Mouse (Mus musculus) embryonic facial prominence, embryonic 14.5 days (tissue): ENCODE measurements at regions not wholly inside any gene's neighbourhood (a gene's known extent, or its start where the extent isn't known, plus 50 kb on each side); places are given as distances from the start of the nearest gene placed in this dataset.
A peak's percentile ranks its signal among the peaks of the same experiment; 100 is the strongest.

Experiments
- ATAC-seq: fragments of 200-750 bp; cut with Nextera tagmentation; 2 replicates; pipeline ENCODE4 v1.8.0; 2017; ENCODE audit warnings: low read depth, moderate number of reproducible peaks, moderate TSS enrichment
- DNase-seq: peaks from one replicate; pipeline ENCODE4 v3.0.0-alpha.2; 2015; ENCODE audit warnings: low spot score
- H3K27ac ChIP-seq: fragments of 300-500 bp; sonication (generic); replicated peaks from 2 replicates; pipeline ENCODE4 v1.5.1; 2014; ENCODE audit warnings: low read depth, mild to moderate bottlenecking, low read length, moderate library complexity
- H3K27me3 ChIP-seq: fragments of 300-500 bp; sonication (generic); replicated peaks from 2 replicates; pipeline ENCODE4 v1.6.1; 2014; ENCODE audit warnings: low read length; ENCODE audit not compliant: control insufficient read depth, insufficient read depth
- H3K36me3 ChIP-seq: fragments of 300-500 bp; sonication (generic); 2 replicates; pipeline ENCODE4 v1.6.1; 2014; ENCODE audit warnings: low read length, mixed read lengths; ENCODE audit not compliant: control insufficient read depth, insufficient read depth
- H3K4me1 ChIP-seq: fragments of 300-500 bp; sonication (generic); 2 replicates; pipeline ENCODE4 v1.6.1; 2014; ENCODE audit warnings: antibody characterized with exemption, low read length; ENCODE audit not compliant: control insufficient read depth, insufficient read depth
- H3K4me2 ChIP-seq: fragments of 300-500 bp; sonication (generic); 2 replicates; pipeline ENCODE4 v1.6.1; 2014; ENCODE audit warnings: low read depth, mild to moderate bottlenecking, low read length, moderate library complexity, mixed read lengths
- H3K4me3 ChIP-seq: fragments of 300-500 bp; sonication (generic); 2 replicates; pipeline ENCODE4 v1.5.1; 2014; ENCODE audit warnings: low read depth, mild to moderate bottlenecking, low read length
- H3K9ac ChIP-seq: fragments of 300-500 bp; sonication (generic); 2 replicates; pipeline ENCODE4 v1.6.1; 2014; ENCODE audit warnings: low read depth, mild to moderate bottlenecking, low read length, moderate library complexity, mixed read lengths
- H3K9me3 ChIP-seq: fragments of 300-500 bp; sonication (generic); 2 replicates; pipeline ENCODE4 v1.6.1; 2016; ENCODE audit warnings: low read length; ENCODE audit not compliant: control insufficient read depth
- WGBS: fragments of 180-500 bp; shearing (Covaris S2); extraction: QIAGEN DNeasy Blood & Tissue Kit; methylation state at CpG from one replicate; pipeline ENCODE4 v1.1.7; 2014; 5-methylcytosine and 5-hydroxymethylcytosine counted together

GRCm38 (mm10) chr4:100037868-100038267 lies 57.7 kb upstream of the Ror1 start:
- no peaks in the 10 kb centered on the region for H3K27me3 ChIP-seq
- no peak overlapping the region for H3K9ac ChIP-seq
- H3K4me1 ChIP-seq, result peaks cover 13% of the 10 kb centered on the region
- ATAC-seq, result no peak
- no peak overlapping the region for H3K4me2 ChIP-seq
- H3K36me3 ChIP-seq, result no peaks in the 10 kb centered on the region
- WGBS, result 68% methylated on average over 3 of the region's 3 CpGs
- H3K27ac ChIP-seq, result no peak overlapping the region
- no peak for DNase-seq
- no peaks in the 10 kb centered on the region for H3K9me3 ChIP-seq
- no peak overlapping the region for H3K4me3 ChIP-seq

- Histone ChIP-seq H3K27me3 (no peaks in the 10 kb centered on the region), H3K9me3 (no peaks in the 10 kb centered on the region), H3K36me3 (no peaks in the 10 kb centered on the region), H3K4me3 (no peak overlapping the region), H3K9ac (no peak overlapping the region), H3K4me2 (no peak overlapping the region), H3K4me1 (peaks cover 13% of the 10 kb centered on the region), H3K27ac (no peak overlapping the region)
- DNase-seq (no peak), ATAC-seq (no peak)
- 91% methylated on average over 3 of the region's 3 CpGs for WGBS
These were observed 55.9 kb upstream of the Ror1 start for GRCm38 (mm10) chr4:100039741-100040140.

GRCm38 (mm10) chr4:100041982-100042381 lies 53.6 kb upstream of the Ror1 start:
- no peaks in the 10 kb centered on the region for H3K36me3 ChIP-seq
- no peak for DNase-seq
- no peaks in the 10 kb centered on the region for H3K27me3 ChIP-seq
- WGBS, result 63% methylated on average over 11 of the region's 11 CpGs
- H3K4me2 ChIP-seq, result no peak overlapping the region
- no peaks in the 10 kb centered on the region for H3K9me3 ChIP-seq
- H3K4me3 ChIP-seq, result no peak overlapping the region
- H3K9ac ChIP-seq, result no peak overlapping the region
- H3K27ac ChIP-seq, result no peak overlapping the region
- 0 out of 2 replicates have a peak, but pooled peaks cover 3% of the 10 kb centered on the region for H3K4me1 ChIP-seq
- ATAC-seq, result no peak

GRCm38 (mm10) chr4:100045164-100045906 lies 50.3 kb upstream of the Ror1 start:
- peaks cover 7% of the 10 kb centered on the region for H3K4me1 ChIP-seq
- H3K27ac ChIP-seq, result no peak overlapping the region
- no peak overlapping the region for H3K9ac ChIP-seq
- H3K36me3 ChIP-seq, result no peaks in the 10 kb centered on the region
- DNase-seq (peak; percentile 81), ATAC-seq (peak; percentile 56)
- 52% methylated on average over 15 of the region's 15 CpGs for WGBS
- no peak overlapping the region for H3K4me3 ChIP-seq
- no peak overlapping the region for H3K4me2 ChIP-seq
- no peaks in the 10 kb centered on the region for H3K27me3 ChIP-seq
- H3K9me3 ChIP-seq, result no peaks in the 10 kb centered on the region
